Mouse (Mus musculus) embryo, embryonic 11.5 days (tissue): ENCODE results near the gene Acox1.

Experiments
- DNase-seq: peaks from one replicate; pipeline ENCODE4 v3.0.0-alpha.2; 2012; ENCODE audit warnings: low read depth, low spot score

Acox1 gene

DNA sequence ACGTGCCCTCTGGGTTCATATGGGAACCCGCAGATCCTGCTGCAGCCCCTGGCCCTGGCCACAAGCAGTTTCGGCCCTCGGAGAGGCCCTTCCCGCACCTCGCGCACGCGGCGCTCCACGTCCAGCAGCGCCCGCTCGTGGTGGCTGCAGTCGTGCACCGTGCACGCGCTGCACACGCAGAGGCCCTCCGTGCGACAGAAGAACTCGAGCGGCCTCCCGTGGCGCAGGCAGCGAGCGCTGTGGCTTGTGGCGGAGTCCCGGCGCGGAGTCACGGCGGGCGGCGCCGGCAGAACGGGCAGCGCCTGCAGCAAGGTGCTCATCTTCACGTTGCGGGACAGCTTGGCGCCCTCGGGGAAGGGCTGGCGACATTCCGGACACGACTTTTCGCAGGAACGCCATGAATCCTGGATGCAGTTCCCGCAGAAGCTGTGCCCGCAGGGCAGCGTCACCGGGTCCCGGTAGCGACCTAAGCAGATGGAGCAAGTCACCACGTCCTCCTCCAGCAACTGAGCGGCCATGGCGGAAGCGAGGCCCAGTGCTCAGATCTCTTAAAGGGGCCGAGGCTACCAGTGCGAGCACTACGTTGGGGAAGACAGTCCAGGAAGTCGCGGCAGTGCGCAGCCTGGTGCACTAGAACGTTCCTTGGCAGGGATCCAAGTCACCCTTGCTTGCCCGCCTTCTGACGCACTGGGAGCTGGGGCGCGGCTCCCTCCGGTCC, 68.2 kb downstream of the Acox1 start, which contains the start of gene Trim65:
Trim65 (minus strand) TSS at position 641 of the 718 bp plus-strand sequence.
- DNase-seq, result peak; percentile 71

DNA sequence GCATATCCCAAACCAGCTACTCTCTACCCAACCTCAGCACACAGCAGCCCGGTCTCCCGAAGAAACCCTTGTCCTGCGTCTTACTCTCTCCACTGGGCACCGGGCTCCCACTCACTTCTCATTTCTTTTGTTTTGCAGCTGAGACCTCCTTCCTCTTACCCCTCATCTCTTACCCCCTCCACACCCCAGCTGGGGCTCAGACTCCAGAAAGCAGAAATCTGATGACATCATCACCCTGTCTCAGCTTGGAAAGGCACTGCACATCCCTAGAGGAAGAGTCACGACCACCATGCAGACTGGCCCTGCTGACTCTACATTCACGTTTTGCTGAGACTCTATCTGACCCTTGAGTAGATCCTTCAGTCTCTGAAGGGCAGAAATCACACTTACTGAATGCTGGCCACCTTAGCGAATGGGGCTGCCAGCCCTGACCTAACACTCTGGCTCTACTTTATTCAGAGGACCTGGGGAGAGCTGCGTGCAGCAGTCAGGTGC, 68.8 kb downstream of the Acox1 start:
- no peak for DNase-seq

DNA sequence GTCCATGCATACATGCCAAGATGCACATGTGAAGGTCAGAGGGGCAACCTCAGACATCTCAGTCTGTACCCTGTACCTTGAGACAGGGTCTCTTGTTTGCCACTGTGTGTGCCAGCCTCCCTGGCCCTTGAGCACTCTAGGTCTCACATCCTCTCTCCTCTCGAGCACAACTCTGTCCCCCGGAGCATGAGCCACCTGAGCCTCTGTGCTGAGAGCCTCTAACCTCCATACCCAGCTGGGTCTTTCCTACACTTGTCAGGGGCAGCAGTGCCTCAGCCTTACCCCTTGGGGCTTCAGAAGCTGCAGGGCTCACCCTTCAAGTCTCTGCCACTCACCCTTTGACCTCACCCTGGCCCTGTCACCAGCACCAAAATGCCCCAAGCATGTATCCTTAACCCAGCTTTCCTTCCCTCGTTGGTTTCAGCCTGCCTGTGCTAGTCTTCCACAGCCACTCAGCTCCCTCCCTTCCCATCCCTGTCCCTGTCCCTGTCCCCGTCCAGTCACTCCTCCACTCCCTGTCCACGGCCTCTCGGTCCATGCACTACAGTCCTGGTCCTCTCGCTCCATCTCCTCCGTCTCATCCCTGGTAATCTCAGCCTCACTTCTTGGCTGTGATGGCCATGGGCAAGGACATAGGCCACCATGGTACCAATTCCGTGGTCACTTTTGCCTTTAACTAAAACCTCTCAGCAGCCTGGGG, 69.6 kb downstream of the Acox1 start:
- DNase-seq, result no peak

DNA sequence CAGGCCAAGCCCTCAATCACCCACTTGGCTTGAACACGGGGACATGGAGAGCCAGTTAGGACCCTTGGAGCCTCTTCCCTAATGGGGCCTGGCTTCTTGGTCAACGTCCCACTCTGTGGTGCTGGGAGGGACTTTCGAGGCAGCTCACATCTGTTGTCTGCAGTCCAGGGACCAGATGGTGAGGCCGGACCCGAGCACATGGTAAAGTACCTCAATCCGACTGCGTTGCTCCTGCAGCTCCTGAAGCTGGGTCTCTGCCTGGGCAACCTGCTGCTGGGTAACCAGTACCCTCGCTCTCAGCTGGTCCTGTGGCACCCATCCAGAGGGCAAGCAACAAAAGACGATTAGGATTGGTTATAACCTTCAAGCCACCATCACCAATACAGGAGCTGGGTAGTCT, 70.9 kb downstream of the Acox1 start:
- DNase-seq, result no peak

DNA sequence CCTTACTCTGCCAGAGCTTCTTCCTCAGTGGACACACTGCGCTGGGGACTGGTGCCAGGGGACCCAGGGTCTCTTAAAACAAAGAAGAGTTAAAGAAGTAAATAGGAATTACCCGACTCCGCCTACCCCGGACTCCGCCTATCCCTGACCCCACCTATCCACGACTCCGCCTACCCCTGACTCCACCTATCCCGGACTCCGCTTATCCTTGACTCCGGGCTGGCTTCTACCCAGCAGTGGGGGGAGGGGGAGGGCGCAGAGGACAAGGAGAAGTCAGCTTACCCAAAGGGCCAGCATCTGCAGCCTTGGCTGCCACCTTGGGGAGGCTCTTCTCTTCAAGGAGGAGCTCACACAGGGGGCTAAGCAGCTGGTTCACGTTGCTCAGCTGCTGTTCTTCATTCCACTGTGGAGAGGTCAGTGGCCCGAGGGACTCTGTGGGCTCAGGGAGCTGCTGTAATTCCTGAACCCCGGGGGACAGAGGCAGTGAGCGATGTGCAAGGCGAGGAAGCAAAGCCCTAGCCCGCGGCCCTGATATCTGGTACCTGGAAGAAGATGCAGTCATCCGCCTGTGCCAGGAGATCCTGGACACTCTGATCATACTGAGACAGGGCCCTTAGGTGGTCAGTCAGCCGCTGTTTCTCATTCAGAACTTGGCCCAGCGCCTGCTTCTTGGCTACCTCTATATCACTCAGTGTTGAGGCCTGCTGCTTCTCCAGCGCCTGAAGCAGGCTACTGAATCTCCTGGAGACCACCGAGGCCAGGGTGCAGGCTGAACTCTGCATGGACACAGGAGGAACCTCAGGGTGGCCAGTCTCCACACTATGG, 71.5 kb downstream of the Acox1 start, which contains the start of gene Trim47:
Trim47 (minus strand) TSS at position 55 of the 825 bp plus-strand sequence.
- DNase-seq, result peak; percentile 70

DNA sequence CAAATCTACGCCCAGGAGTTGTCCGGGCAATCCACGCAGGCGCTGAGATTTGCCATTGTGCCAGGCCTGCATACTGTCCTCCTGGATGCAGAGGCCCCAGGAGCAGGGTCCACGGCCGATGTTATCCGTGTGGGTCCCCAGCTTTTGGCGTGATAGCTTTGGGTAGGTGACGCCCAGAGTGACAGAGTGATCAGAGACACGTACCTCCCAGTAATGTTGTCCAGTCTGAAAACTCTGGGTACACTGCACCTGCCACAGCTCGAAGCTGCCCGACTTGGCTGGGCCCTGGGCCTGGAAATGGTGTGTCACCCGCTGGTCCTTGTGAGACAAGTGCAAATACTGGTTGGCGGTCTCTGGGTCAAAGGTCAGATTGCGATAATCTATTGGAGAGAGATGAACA, 72.6 kb downstream of the Acox1 start:
- no peak for DNase-seq
